Mouse (Mus musculus): Measurements from ENCODE around the gene Rtp1.

The Rtp1 gene

GRCm38 (mm10) chr16:23428647-23429319 lies at the start of gene Rtp1:
Rtp1 (plus strand) TSS chr16:23429133.
- no peak for DNase-seq (ENCODE audit: low spot score)

DNA sequence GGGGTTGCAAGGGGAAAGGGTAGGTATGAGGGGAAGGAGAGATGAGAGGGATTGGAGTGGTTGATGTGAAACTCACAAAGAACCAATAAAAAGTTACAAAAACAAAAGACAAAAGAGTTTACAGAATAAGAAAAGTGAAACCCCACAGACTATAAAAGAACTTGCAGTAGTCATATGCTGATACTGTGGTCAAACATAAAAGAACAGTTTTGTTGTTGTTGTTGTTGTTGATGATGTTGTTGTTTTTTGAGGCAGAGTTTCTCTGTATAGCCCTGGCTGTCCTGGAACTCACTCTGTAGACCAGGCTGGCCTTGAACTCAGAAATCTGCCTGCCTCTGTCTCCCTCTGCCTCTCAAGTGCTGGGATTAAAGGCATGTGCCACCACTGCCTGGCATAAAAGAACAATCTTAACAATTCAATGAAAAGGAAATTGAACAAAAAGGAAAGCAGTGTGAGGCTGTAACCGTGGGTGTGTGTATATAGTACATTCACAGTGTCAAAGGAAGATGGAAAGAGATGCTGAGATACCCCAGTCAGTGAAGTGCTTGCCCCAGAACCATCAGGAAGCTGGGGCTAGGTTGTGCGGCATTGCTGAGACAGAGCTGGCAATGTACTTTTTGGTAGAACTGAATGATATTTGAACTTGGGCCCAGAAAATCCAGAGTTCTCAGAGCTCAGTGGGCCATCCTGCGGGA lies 49.2 kb upstream of the Rtp1 start:
- no peak for DNase-seq (ENCODE audit: low spot score)

- DNase-seq (ENCODE audit: low spot score): no peak
These were observed 44.6 kb upstream of the Rtp1 start for GRCm38 (mm10) chr16:23384304-23384703.

DNA sequence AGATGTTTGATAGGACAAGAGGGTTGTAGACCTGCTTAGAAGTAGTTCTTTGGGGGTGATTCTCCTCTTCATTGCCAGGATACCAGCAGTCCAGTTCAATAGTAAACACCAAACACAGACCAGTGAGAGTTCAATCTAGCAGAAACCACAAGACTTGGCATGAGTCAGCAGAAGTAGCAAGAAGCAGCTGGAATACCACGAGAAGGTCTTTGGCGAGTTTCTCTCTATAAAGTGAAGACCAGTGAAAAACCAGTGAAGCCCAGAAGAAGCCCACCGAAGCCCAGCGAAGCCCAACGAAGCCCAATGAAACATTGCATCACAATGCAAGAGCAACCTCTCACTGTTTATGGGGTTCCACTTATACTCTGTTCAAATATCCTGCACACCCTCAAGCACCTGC lies 31.0 kb upstream of the Rtp1 start:
- no peak for DNase-seq (ENCODE audit: low spot score)

GRCm38 (mm10) chr16:23401463-23401862 lies 27.5 kb upstream of the Rtp1 start:
- DNase-seq (ENCODE audit: low spot score): no peak

DNA sequence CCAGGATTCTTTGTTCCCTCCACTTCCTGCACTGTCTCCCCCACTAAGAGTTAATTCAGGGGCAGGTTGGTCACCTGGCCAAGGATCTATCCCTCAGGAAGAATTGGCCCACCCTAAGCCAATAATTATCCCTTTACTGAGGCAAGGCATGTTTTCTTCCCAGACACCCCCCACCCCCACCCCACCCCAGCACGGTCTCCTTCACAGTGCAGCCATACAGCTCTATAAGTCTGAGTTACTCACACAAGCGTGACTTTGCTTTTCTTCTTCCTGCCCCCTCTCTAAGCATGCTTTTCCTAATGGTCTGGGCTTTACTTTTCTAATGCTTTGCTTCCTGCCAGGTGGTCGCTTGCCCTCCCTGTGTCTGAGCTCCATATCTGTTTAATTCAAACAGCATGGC lies 27.0 kb upstream of the Rtp1 start:
- no peak for DNase-seq (ENCODE audit: low spot score)

DNA sequence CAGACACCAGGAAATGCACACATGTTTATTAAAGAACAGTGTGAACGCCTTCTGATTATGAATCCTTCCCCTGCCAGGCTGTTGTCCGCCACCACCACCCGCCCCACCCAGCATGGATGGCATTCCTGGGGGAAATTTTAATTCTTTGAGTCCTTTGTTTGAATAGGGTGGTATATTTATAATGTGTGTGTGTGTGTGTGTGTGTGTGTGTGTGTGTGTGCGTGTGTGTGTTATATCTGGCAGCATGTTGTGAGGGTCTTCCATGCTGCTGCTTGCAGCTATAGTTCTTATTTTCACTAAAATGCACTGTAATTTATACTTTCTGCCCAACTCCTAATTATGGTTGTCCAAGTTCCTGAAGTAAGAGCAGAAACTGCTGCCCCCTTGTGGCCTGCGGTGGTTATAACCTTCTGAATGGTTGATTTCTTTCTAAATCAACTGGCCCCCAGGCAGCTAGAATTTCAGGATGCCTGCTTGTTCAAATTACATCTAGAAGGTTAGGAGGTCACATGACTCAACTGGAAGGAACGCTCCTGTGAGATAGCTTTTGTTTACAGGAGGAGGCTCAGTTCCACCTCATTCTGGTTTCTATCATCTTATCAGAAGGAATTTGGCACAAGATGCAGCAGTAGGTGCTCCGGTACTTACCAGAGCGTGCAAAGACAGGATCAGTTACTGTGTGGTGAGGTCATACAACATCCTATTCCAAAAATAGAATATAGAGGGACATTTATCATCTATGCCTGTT lies 25.8 kb upstream of the Rtp1 start:
- peak; percentile 85 for DNase-seq (ENCODE audit: low spot score)

DNA sequence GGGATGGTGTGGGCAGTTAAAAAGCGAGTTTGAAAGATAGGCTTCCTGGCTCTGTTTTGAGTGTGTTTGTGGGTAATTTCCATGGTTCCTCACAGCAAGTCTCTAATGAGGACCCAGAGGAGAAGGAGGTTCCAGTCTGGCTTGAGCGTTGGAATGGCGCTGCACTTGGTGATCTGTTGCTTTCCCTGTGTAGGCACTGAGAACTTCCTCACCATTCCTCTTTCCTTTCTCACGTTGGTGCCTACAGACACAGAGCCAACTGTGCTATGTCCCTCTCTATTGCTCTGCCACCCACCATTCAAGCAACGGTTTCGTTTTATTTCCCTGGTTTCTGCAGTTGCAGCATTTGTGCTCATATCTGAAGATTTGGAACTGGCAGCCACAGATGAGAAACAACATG lies 16.0 kb upstream of the Rtp1 start:
- no peak for DNase-seq (ENCODE audit: low spot score)

- no peak for DNase-seq (ENCODE audit: low spot score)
These were observed 12.7 kb upstream of the Rtp1 start for GRCm38 (mm10) chr16:23416261-23416656.

DNA sequence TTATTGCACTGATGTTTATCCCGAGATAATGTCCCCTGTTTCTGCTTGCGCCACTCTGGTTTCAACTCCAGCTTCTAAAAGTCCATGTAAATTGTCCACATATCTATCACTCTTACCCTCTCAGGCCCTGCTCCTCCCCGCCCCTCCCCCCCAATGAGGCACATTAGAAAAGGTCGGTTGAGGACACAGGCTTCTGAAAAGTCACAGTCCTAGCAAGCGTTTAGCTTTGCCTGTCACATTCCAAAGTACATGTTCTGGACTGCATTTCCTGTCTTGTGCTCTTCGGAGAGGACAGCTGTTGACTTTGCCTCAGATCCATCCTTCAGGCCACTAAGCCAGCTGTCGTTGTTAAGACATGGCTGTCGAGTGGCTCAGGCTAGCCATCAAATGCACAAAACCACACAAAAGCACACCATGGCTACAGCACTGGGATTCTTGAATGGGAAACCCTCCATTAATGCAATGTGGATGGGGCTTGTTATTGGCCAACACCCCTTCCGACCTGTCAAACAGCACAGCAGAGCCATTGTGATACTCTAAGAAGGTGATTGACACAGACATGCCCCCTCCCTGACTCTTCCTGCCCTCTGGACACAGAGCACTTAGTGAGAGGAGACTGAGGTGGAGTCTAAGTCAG lies 12.2 kb upstream of the Rtp1 start:
- peak; percentile 10 for DNase-seq (ENCODE audit: low spot score)

DNA sequence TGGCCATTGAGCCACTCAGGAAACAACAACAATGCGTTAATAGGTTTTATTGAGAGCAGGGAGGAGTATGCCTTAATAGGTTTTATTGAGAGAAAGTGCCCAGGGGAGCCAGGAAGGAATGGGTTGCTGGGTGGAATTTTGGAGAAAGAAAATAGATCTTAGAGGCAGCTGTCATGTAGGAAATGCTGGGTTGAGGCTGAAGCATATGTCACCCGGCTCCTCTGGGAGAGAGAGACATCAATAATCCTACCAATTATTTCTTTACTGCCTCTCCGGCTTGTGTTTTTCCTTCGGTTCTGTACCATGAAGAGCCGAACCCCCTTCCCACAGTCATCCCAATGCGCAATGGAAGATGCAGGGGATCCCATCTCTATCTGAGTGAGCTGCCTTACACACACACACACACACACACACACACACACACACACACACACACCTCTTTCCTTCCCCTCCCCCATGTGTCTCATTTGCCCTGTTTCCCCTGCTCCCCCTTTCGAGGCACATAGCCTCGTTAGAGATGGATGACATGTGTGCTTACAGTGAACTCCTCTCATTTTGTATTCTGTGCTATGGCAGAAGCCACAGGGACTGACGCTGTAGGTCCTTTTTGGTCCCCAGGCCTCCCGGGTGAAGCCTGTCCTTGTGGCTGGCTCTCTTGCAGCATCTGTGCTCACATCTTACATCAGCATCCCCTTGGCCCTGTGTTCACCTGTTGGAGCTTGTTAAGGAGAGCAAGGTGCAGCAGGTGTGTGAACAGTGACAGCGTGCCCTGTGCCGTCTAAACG lies 11.3 kb upstream of the Rtp1 start:
- no peak for DNase-seq (ENCODE audit: low spot score)

- DNase-seq (ENCODE audit: low spot score): no peak
These were observed 9.3 kb upstream of the Rtp1 start for GRCm38 (mm10) chr16:23419565-23420085.

- no peak for DNase-seq (ENCODE audit: low spot score)
These were observed 5.1 kb upstream of the Rtp1 start for GRCm38 (mm10) chr16:23423825-23424224.

- DNase-seq (ENCODE audit: low spot score): peak; percentile 22
These were observed 1.2 kb upstream of the Rtp1 start for GRCm38 (mm10) chr16:23427701-23428100.

DNA sequence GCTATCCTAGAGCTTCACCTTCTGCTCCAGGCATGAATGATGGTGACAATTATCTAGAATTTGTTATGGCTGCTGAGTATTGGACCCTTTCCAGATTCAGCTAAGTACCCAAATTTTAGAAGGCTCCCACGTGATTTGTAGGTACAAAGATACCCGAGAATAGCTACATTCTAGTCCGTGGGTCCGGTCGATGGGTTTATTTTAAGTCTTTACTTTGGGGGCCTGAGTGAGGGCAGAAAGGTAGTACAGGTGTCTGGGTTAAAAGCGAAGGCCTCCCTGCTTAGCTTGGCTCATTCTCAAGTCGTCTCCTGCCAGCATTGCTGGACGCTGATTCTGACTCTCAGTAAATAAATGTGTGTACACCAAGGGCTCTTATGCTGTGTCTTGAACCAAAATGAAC lies 1.1 kb downstream of the Rtp1 start:
- DNase-seq (ENCODE audit: low spot score): no peak

GRCm38 (mm10) chr16:23437404-23438166 lies 8.7 kb downstream of the Rtp1 start:
- DNase-seq (ENCODE audit: low spot score): no peak

GRCm38 (mm10) chr16:23444231-23444630 lies 15.3 kb downstream of the Rtp1 start:
- peak; percentile 90 for DNase-seq (ENCODE audit: low spot score)

GRCm38 (mm10) chr16:23449946-23450345 lies 21.0 kb downstream of the Rtp1 start:
- no peak for DNase-seq (ENCODE audit: low spot score)

GRCm38 (mm10) chr16:23450816-23451215 lies 21.9 kb downstream of the Rtp1 start:
- DNase-seq (ENCODE audit: low spot score): peak; percentile 56

DNA sequence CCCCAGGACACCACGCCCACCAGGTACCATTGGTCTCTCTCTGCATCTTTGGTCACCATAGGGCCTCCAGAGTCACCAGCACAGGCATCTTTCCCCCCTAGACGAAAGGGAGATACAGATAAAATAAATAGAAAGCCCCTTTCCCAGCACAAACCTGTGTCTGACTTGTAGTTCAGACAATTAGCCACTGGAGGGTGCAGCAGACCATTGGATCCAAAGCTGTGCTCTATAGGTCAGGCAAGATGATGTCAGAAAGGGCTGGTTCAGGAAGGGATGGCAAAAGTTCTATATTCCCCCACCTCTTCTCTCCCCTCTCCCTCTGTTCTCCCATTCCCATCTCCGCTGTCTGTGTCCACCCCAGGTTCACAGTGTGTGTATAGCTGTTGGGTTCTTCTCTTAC lies 23.5 kb downstream of the Rtp1 start:
- DNase-seq (ENCODE audit: low spot score): peak; percentile 79

DNA sequence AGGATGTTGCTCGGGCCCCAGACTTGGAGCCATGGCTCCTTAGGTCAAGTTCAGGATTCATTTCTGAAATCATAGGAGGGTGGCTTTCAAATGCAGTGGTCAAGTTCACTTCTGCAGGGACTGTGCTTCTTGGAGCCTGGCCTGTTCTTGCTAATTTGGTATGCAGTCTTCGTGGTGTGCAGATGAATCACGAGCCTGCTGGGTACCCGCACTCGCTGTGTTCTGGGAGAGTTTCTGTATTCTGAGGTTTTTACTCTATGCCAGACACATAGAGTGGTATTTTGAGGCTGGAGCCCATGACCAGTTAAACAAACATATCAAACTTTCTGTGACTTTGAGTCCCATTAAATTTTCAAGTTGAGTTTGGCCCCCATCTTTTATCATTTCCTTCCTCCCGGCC lies 25.4 kb downstream of the Rtp1 start:
- DNase-seq (ENCODE audit: low spot score): no peak
